Mouse (Mus musculus) stomach, postnatal 0 days (tissue): ENCODE measurements around the gene Adrm1.

Experiments used
- CTCF ChIP-seq: IDR thresholded peaks from 2 replicates; pipeline ENCODE4 v1.5.1; 2016; ENCODE audit warnings: antibody characterized with exemption, low read depth, mild to moderate bottlenecking, moderate library complexity
- EP300 ChIP-seq: optimal IDR thresholded peaks from 2 replicates; pipeline ENCODE3; 2016; ENCODE audit warnings: antibody characterized with exemption

DNA sequence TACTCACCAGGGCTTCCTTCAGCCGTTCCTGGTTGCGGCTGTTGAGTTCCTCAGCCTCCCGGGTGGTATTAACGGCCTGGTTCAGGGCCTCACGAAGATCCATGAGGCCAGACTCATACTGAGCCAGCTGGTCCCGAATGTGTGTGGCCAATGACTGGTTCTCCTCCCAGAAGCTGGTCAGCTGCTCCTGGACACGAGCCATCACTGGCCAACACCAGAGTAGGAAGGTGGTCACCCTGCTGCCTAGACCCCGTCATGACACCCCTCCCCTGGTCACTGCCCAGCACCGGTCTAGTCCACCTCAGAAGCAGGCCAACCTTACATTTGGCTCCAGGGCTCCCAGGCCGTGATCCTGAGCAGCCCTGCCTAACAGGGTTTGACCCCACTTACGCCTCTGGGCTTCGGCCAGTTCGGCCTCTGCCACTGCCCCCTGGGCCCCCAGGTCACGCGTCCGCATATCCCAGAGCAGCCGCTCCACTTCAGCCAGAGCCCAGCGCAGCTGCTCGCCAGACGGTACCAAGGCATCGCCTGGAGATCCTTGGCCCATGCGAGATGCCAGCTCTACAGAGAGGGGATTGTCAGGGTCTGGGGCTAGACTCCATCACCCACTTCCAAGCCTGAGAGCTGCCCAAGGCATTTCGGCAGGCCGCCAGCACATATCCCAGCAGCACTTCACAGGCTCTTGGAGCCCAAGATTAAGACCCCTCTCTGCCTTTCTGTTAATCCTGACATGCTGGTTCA is 12.9 kb downstream of the Adrm1 start:
- no peak for TF ChIP-seq CTCF
- TF ChIP-seq EP300: no peak
